Mouse (Mus musculus) embryo, embryonic 11 days (tissue): ENCODE data around the gene Tmem189.

Source experiments
- DNase-seq: peaks from one replicate; pipeline ENCODE4 v3.0.0-alpha.2; 2015

Tmem189 gene

GRCm38 (mm10) chr2:167678600-167678999 is 11.0 kb downstream of the Tmem189 start:
- no peak for DNase-seq

DNA sequence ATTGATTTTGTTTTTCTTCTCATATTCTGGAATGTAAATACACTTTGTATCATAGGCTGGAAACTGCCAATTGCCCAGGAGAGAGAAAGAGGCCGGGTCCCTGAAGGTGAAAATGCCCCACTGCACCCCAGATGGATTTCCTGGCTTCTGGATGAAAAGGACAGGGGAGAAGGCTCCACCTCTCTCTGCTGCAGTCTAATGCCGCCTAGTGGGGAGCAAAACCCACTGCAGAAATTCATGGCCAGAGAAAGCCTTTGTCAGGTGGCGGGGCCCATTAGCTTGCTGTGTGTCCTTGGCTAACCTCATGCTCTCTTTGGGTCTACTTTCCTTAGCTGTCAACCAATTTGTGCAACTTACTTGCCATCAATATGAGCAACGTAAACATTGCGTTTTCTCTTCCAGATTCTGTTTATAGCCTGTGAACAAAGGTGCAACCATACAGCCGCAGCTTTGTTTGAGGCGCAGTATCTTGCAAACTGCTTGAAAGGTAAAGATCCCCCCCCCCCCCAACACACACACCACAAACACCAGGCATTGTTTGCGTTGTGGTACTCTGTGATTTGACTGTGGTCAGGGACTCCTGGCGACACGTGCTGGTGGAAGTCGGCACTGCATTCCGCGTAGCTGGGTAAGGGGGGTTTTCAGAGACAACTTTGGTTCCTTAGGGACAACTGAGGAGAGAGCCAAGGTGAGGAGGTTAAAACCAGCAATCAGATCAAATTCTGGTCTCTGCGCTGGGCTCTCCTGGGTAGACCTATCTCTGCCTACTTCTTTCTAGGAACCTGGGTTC is 14.3 kb downstream of the Tmem189 start:
- peak; percentile 67 for DNase-seq

- DNase-seq = peak; percentile 46
Observed at GRCm38 (mm10) chr2:167672212-167672685, 17.4 kb downstream of the Tmem189 start.

DNA sequence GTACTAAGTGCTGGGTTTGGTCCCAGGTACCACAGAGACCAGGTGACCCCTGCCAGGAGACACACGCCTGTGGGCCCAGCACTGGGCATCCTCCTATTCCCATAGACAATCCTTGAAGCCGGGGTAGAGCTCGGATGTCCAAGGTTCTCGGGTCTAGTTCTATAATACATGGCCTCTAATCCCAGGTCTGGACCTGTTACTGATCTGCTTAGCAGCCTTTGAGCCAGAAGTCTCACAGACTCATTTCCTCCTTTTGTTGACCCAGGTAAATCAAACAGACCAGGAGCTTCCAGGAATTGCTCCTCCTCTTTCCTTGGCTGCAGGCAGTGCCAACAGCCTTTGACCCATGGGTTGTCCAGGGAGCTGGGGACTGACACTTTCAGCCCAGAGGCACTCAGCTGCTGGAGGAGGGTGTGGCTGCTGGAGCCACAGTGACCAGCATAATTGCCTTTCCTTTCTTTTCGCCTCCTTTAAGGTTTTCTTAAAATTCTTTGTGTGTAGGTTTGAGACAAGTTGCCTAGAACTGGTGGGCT is 18.5 kb downstream of the Tmem189 start:
- DNase-seq = no peak

DNA sequence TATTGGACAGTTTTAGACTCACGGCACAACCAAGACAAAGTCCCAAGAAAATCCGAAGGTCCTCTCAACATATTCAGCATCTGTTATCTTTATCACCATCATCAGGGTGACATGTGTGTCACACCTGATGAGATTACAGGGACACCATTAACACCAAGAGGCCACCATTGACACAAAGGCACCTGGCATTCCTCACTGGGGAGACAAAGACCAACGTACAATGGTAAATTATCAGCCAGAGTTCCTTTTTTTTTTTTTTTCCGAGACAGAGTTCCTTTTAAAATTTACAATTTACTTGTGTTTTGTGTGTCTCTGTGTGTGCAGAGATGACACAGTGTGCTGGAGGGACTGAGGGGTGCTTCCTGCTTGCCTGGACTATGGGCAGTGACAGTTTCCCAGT is 20.2 kb downstream of the Tmem189 start:
- no peak for DNase-seq

DNA sequence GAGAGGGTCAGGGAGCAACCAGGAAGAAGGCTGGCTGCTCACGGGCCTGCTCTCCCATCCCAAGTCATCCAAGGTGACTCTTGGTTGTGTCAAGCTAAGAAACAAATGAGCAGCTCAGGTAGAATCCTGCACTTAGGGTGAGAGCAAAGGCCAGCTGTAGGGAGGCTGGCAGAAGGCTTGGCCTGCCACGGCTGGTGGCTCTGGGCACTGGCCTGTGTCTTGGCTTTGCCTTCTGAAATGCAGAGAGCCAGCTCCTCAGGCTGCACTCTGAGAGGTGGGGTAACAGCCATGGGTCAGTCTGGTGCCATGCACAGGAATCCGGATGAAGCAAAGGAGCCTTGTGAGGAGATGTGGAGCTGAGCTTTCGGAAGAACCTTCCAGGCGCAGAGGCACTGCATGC is 21.2 kb downstream of the Tmem189 start:
- DNase-seq = no peak

GRCm38 (mm10) chr2:167665972-167666713 is 23.5 kb downstream of the Tmem189 start:
- DNase-seq = no peak

GRCm38 (mm10) chr2:167662713-167663112 is 26.9 kb downstream of the Tmem189 start:
- DNase-seq = no peak

GRCm38 (mm10) chr2:167661270-167662203 is 28.1 kb downstream of the Tmem189 start, which contains the start of gene Gm20431:
Gene Gm20431, minus strand, starts transcription at chr2:167661496.
- peak; percentile 98 for DNase-seq

DNA sequence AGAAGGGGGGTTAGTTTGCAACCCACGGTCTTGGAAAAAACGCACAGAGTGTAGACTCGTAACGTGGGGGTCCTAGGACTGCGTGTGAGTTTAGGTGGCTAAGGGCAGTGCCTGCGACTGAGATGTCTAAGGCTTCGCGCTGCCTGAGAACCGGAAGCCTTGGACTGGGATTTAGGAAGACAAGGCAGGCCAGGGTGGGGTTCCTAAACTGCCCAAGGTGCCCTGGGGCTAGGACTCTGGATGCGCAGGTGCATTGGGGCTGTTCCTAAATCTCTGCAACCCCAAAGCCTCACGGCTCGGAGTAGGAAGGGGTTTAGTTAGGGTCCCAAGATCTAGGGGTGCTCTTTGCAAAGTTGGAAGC is 29.0 kb downstream of the Tmem189 start:
- DNase-seq = peak; percentile 57

DNA sequence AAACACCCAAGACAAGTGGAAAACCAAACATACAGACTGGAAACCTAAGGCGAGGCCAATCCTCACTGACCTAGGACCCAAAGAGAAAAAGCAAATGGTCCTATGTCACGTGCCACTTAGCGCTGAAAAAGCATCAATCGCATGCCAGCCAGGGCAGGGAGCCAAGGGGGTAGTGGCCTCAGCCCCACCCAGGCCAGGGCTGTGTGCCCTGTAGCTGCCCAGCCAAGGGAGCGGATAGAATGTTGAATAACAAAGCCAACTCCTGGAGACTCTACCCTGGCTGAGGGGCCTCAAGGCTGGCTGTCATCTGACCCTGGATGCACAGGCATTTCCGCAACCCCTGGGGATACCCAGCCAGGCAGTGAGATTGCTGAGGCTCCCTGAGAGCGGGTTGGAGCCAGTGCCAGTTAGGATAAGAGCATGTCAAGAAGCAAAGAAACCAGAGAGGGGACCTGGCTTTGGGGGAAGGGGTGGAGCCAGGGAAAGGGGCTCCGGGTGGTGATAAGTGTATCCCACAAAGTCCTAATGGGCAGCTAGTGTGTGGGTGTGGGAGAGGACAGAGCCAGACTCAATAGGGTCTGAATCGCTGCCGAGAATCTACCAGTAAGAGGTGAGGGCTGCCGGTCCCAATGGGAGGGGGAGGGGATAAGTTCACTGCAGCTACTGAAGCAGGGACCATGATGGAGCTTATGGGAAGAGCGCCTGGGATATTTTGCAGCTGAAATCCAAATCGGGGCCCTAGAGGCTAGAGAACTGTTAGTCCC is 29.6 kb downstream of the Tmem189 start:
- DNase-seq = peak; percentile 24

DNA sequence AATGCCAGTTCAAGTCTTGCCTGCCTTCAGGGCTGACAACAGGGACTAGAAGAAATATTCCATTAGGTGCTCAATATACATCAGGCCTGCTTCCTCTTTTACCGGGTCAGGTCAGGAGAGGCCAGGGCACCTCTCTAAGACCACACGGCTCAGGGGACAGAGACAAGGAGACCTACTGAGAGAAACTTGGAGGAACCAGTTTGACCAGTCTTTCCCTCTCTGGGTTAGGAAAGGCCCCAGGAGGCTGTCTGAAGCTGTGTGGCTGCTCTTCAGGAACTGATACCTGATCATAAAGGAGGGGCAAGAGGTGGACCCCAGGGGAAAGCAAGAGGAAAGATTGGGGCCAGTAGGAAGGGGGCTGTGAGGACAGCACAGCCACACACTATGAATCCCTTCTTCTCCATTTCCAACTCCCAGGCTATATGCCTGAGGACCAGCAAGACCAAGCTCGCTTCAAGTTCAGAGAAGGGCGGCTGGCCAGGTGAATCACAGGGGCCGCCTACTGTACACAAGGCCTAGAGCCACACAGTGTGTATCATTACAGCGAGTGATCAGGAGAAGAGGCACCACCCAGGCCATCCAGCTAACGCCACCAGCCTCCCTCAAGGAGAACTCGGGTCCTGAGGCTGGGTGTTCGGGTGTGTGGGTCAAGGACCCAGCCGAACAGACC is 30.3 kb downstream of the Tmem189 start:
- DNase-seq = no peak

- DNase-seq = no peak
Observed at GRCm38 (mm10) chr2:167658712-167659111, 30.9 kb downstream of the Tmem189 start.

DNA sequence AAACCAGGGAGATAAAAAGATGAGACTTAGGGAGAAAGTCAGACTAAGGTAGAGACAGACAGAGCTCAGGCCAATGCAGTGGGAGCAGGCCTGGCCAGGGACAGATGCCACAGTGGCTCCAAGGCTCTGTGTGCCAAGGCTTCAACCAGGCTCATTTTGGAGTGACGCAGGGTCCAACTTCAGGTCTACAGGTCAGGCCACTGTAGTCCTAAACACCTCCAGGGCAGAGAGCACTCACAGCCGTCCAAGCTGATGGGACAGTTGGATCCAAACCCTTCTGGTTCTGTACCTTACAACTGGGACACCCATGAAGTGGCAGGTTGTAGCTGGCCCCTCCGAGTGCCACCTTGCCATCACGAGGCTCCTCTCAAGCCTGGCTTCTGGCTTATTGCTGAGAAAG is 31.6 kb downstream of the Tmem189 start:
- DNase-seq = no peak

GRCm38 (mm10) chr2:167656629-167657478 is 32.8 kb downstream of the Tmem189 start:
- no peak for DNase-seq

- DNase-seq = no peak
Observed at GRCm38 (mm10) chr2:167654911-167655600, 34.6 kb downstream of the Tmem189 start.

GRCm38 (mm10) chr2:167652694-167653093 is 36.9 kb downstream of the Tmem189 start:
- DNase-seq = no peak

DNA sequence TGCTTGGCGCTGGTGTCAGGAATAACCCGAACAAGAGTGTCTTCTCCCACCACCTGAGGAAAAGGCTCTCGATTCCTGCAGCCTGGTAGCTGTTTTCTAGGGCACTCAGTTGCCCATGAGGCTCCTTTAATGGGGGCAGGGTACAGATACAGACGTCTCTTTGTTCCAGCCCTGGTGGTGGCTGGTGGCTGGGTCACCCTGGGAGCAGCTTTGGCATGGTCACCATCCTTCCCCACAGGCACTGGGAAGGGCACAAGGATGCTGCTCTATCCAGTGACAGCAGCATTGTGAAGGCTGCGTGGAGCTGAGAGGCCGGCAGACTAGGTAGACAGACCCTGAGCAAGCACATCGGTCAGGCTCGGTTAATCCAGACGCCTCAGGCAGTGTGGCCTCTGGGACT is 38.0 kb downstream of the Tmem189 start:
- DNase-seq = no peak

DNA sequence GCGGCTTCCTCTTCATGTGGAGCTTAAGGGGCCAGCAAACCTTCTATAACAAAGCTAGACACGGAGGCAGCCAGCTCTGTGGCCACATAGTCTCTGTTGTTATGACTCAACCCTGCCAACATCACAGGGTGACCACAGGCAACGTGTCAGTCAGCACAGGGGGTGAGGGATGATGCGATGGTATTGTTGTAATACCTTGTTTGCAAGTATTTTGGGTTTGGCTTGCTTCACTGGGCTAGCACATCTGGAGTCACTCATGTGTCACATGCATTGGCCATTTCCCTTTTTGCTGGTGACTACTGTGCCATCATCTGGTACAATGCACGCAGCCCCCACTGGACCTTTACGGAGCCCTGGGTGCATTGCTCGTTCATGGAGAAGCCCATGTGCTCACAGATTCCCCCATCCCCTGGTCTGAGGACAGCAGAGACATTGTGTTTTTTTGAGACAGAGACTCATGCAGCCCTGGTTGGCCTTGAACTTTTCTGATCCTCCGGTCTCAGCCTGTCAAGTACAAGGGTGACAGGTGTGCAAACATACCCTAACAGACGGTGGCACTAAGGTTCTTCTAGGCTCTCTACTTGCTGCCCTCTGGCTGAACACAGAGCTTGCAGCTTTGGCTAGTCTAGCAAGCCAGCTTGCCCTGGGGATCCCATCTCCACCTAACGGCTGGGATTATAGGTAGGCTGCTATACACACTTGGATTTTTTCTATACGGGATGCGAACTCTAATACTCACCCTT is 40.2 kb downstream of the Tmem189 start:
- no peak for DNase-seq
